Mouse (Mus musculus) kidney, postnatal 0 days (tissue): ENCODE measurements at regions not wholly inside any gene's neighbourhood (a gene's known extent, or its start where the extent isn't known, plus 50 kb on each side); places are given as distances from the start of the nearest gene placed in this dataset.

Experiments used
- ATAC-seq: fragments of 200-750 bp; cut with Nextera tagmentation; replicated peaks from 2 replicates; pipeline ENCODE4 v1.8.0; 2017; ENCODE audit warnings: low read depth, moderate number of reproducible peaks, moderate TSS enrichment, moderate library complexity; ENCODE audit not compliant: low FRiP score
- DNase-seq: peaks from one replicate; pipeline ENCODE4 v3.0.0-alpha.2; 2016; ENCODE audit warnings: low spot score
- H3K27ac ChIP-seq: fragments of 300-500 bp; sonication (generic); 2 replicates; pipeline ENCODE4 v1.5.1; 2014; ENCODE audit warnings: mild to moderate bottlenecking
- H3K27me3 ChIP-seq: fragments of 300-500 bp; sonication (generic); 2 replicates; pipeline ENCODE4 v1.6.1; 2014; ENCODE audit warnings: low read length, mixed read lengths; ENCODE audit not compliant: insufficient read depth
- H3K36me3 ChIP-seq: fragments of 300-500 bp; sonication (generic); 2 replicates; pipeline ENCODE4 v1.6.1; 2014; ENCODE audit warnings: low read length, mixed read lengths; ENCODE audit not compliant: insufficient read depth
- H3K4me1 ChIP-seq: fragments of 300-500 bp; sonication (generic); replicated peaks from 2 replicates; pipeline ENCODE4 v1.6.1; 2014; ENCODE audit warnings: antibody characterized with exemption, low read length, mixed read lengths; ENCODE audit not compliant: insufficient read depth
- H3K4me2 ChIP-seq: fragments of 300-500 bp; sonication (generic); 2 replicates; pipeline ENCODE4 v1.6.1; 2014; ENCODE audit warnings: mild to moderate bottlenecking, low read length, moderate library complexity, mixed read lengths
- H3K4me3 ChIP-seq: fragments of 300-500 bp; sonication (generic); replicated peaks from 2 replicates; pipeline ENCODE4 v1.5.1; 2014; ENCODE audit warnings: low read depth, low read length
- H3K9ac ChIP-seq: fragments of 300-500 bp; sonication (generic); 2 replicates; pipeline ENCODE4 v1.6.1; 2014; ENCODE audit warnings: low read depth, low read length
- H3K9me3 ChIP-seq: fragments of 300-500 bp; sonication (generic); replicated peaks from 2 replicates; pipeline ENCODE4 v1.6.1; 2016; ENCODE audit warnings: low read length, inconsistent platforms, mixed read lengths
- CTCF ChIP-seq: IDR thresholded peaks from 2 replicates; pipeline ENCODE4 v1.5.1; 2016; ENCODE audit warnings: antibody characterized with exemption, low read depth, mild to moderate bottlenecking, moderate library complexity
- WGBS: fragments of 180-500 bp; shearing (Covaris S2); extraction: QIAGEN DNeasy Blood & Tissue Kit; methylation state at CpG from one replicate; pipeline ENCODE4 v1.1.7; 2014; 5-methylcytosine and 5-hydroxymethylcytosine counted together

GRCm38 (mm10) chr4:55937833-55938232, 405.6 kb upstream of the Klf4 start:
- Histone ChIP-seq H3K27me3 (no peaks in the 10 kb centered on the region), H3K9ac (no peak overlapping the region), H3K4me3 (no peak overlapping the region), H3K4me1 (no peaks in the 10 kb centered on the region), H3K27ac (no peak overlapping the region), H3K9me3 (no peaks in the 10 kb centered on the region), H3K36me3 (no peaks in the 10 kb centered on the region), H3K4me2 (no peak overlapping the region)
- no peak for TF ChIP-seq CTCF
- no peak for DNase-seq
- no peak for ATAC-seq
- 79% methylated on average over 1 of the region's 1 CpGs for WGBS

- ATAC-seq (peak; percentile 76; the same call in 1 of the 2 replicates), DNase-seq (no peak)
- WGBS = 45% methylated on average over 11 of the region's 11 CpGs
- H3K27ac ChIP-seq = no peak overlapping the region
- H3K4me1 ChIP-seq = no peaks in the 10 kb centered on the region
- no peak overlapping the region for H3K9ac ChIP-seq
- no peaks in the 10 kb centered on the region for H3K9me3 ChIP-seq
- no peak for TF ChIP-seq CTCF
- no peaks in the 10 kb centered on the region for H3K36me3 ChIP-seq
- no peaks in the 10 kb centered on the region for H3K27me3 ChIP-seq
- H3K4me3 ChIP-seq = no peak overlapping the region
- H3K4me2 ChIP-seq = peak overlapping the region; percentile 23; the same call in 1 of the 2 replicates
Observed at GRCm38 (mm10) chr4:55929141-55929782, 397.0 kb upstream of the Klf4 start.

- Histone ChIP-seq H3K4me3 (no peak overlapping the region), H3K4me2 (peak overlapping the region; percentile 23; the same call in 1 of the 2 replicates), H3K36me3 (no peaks in the 10 kb centered on the region), H3K9me3 (no peaks in the 10 kb centered on the region), H3K27me3 (no peaks in the 10 kb centered on the region), H3K27ac (no peak overlapping the region), H3K9ac (no peak overlapping the region), H3K4me1 (no peaks in the 10 kb centered on the region)
- TF ChIP-seq CTCF = no peak
- peak; percentile 8 for DNase-seq
- ATAC-seq = no peak
- WGBS = 68% methylated on average over 11 of the region's 11 CpGs
Observed at GRCm38 (mm10) chr4:55928670-55929069, 396.4 kb upstream of the Klf4 start.

- Histone ChIP-seq H3K4me2 (no peak overlapping the region), H3K9ac (no peak overlapping the region), H3K27ac (no peak overlapping the region), H3K4me1 (no peaks in the 10 kb centered on the region), H3K9me3 (no peaks in the 10 kb centered on the region), H3K4me3 (no peak overlapping the region), H3K36me3 (no peaks in the 10 kb centered on the region), H3K27me3 (no peaks in the 10 kb centered on the region)
- 66% methylated on average over 6 of the region's 6 CpGs for WGBS
- no peak for DNase-seq
- TF ChIP-seq CTCF = no peak
- ATAC-seq = no peak
Observed at GRCm38 (mm10) chr4:55928196-55928595, 395.9 kb upstream of the Klf4 start.

- ATAC-seq (no peak), DNase-seq (no peak)
- no peaks in the 10 kb centered on the region for H3K27me3 ChIP-seq
- H3K4me1 ChIP-seq = no peaks in the 10 kb centered on the region
- no peak overlapping the region for H3K9ac ChIP-seq
- no peak overlapping the region for H3K27ac ChIP-seq
- H3K4me3 ChIP-seq = no peak overlapping the region
- no peak for TF ChIP-seq CTCF
- H3K4me2 ChIP-seq = no peak overlapping the region
- WGBS = 68% methylated on average over 4 of the region's 4 CpGs
- H3K9me3 ChIP-seq = no peaks in the 10 kb centered on the region
- no peaks in the 10 kb centered on the region for H3K36me3 ChIP-seq
Observed at GRCm38 (mm10) chr4:55927391-55927790, 395.1 kb upstream of the Klf4 start.

GRCm38 (mm10) chr4:55924974-55925373, 392.7 kb upstream of the Klf4 start:
- no peaks in the 10 kb centered on the region for H3K9me3 ChIP-seq
- DNase-seq = no peak
- H3K4me3 ChIP-seq = no peak overlapping the region
- no peak for ATAC-seq
- H3K4me1 ChIP-seq = no peaks in the 10 kb centered on the region
- H3K27ac ChIP-seq = no peak overlapping the region
- no peaks in the 10 kb centered on the region for H3K36me3 ChIP-seq
- no peaks in the 10 kb centered on the region for H3K27me3 ChIP-seq
- no peak overlapping the region for H3K9ac ChIP-seq
- WGBS = 83% methylated on average over 3 of the region's 3 CpGs
- TF ChIP-seq CTCF = no peak
- no peak overlapping the region for H3K4me2 ChIP-seq

- H3K4me1 ChIP-seq = no peaks in the 10 kb centered on the region
- 71% methylated on average over 4 of the region's 4 CpGs for WGBS
- DNase-seq (no peak), ATAC-seq (no peak)
- H3K4me2 ChIP-seq = no peak overlapping the region
- H3K27me3 ChIP-seq = no peaks in the 10 kb centered on the region
- H3K9me3 ChIP-seq = no peaks in the 10 kb centered on the region
- H3K27ac ChIP-seq = no peak overlapping the region
- no peak overlapping the region for H3K4me3 ChIP-seq
- no peaks in the 10 kb centered on the region for H3K36me3 ChIP-seq
- no peak for TF ChIP-seq CTCF
- no peak overlapping the region for H3K9ac ChIP-seq
Observed at GRCm38 (mm10) chr4:55921217-55921616, 389.0 kb upstream of the Klf4 start.
